Mouse (Mus musculus) midbrain, embryonic 11.5 days (tissue): ENCODE measurements around the gene Cdk1. TPM values are rescaled to one million over a fixed set of nuclear protein-coding genes. Genes with fewer than 3 reads are reported as not detected.

ENCODE experiments used
- polyA plus RNA-seq: library from polyadenylated mRNA; unstranded; fragments of >200 nt; fragmentation: Nextera tagmentation; extraction: Ambion mirVana; gene quantifications from 2 replicates; pipeline ENCODE4 v1.2.1, GENCODE M21; 2014

Cdk1 gene
- polyA plus RNA-seq, 1 experiment from 2014 or later, result 424 TPM

Other genes with a start within 250 kb of the Cdk1 start
- gene Rhobtb1, start 201.5 kb downstream of the Cdk1 start, polyA plus RNA-seq, result 14.2 TPM in 2 replicates
- gene A930033H14Rik, start 139.8 kb downstream of the Cdk1 start, polyA plus RNA-seq, result 0.82 and 0.91 TPM in 2 replicates
- gene Ank3, start 45.8 kb upstream of the Cdk1 start, polyA plus RNA-seq, result 58.8 and 63.9 TPM in 2 replicates